Mouse (Mus musculus) neural tube, embryonic 14.5 days (tissue): ENCODE measurements at regions not wholly inside any gene's neighbourhood (a gene's known extent, or its start where the extent isn't known, plus 50 kb on each side); places are given as distances from the start of the nearest gene placed in this dataset.

ENCODE experiments used
- ATAC-seq: fragments of 200-750 bp; cut with Nextera tagmentation; 2 replicates; pipeline ENCODE4 v1.8.0; 2017; ENCODE audit warnings: low read depth, mild to moderate bottlenecking, moderate TSS enrichment, moderate library complexity
- H3K27ac ChIP-seq: fragments of 300-500 bp; sonication (generic); 2 replicates; pipeline ENCODE4 v1.5.1; 2014; ENCODE audit warnings: low read depth, mild to moderate bottlenecking, control low read depth, low read length, moderate library complexity, mixed read lengths
- H3K27me3 ChIP-seq: fragments of 300-500 bp; sonication (generic); 2 replicates; pipeline ENCODE4 v1.6.1; 2014; ENCODE audit warnings: low read length; ENCODE audit not compliant: control insufficient read depth, insufficient read depth
- H3K36me3 ChIP-seq: fragments of 300-500 bp; sonication (generic); 2 replicates; pipeline ENCODE4 v1.6.1; 2014; ENCODE audit warnings: low read length, mixed read lengths; ENCODE audit not compliant: control insufficient read depth, insufficient read depth
- H3K4me1 ChIP-seq: fragments of 300-500 bp; sonication (generic); 2 replicates; pipeline ENCODE4 v1.6.1; 2014; ENCODE audit warnings: low read length; ENCODE audit not compliant: control insufficient read depth, insufficient read depth
- H3K4me2 ChIP-seq: fragments of 300-500 bp; sonication (generic); 2 replicates; pipeline ENCODE4 v1.6.1; 2014; ENCODE audit warnings: mild to moderate bottlenecking, low read depth, low read length, control low read depth
- H3K4me3 ChIP-seq: fragments of 300-500 bp; sonication (generic); 2 replicates; pipeline ENCODE4 v1.5.1; 2014; ENCODE audit warnings: low read depth, low read length, control low read depth, mixed read lengths
- H3K9ac ChIP-seq: fragments of 300-500 bp; sonication (generic); replicated peaks from 2 replicates; pipeline ENCODE4 v1.6.1; 2014; ENCODE audit warnings: low read depth, mild to moderate bottlenecking, control low read depth, low read length, mixed read lengths
- H3K9me3 ChIP-seq: fragments of 300-500 bp; sonication (generic); 2 replicates; pipeline ENCODE4 v1.6.1; 2016; ENCODE audit warnings: low read length; ENCODE audit not compliant: control insufficient read depth
- WGBS: fragments of 180-500 bp; shearing (Covaris S2); extraction: QIAGEN DNeasy Blood & Tissue Kit; methylation state at CpG from one replicate; pipeline ENCODE4 v1.1.7; 2014; 5-methylcytosine and 5-hydroxymethylcytosine counted together

DNA sequence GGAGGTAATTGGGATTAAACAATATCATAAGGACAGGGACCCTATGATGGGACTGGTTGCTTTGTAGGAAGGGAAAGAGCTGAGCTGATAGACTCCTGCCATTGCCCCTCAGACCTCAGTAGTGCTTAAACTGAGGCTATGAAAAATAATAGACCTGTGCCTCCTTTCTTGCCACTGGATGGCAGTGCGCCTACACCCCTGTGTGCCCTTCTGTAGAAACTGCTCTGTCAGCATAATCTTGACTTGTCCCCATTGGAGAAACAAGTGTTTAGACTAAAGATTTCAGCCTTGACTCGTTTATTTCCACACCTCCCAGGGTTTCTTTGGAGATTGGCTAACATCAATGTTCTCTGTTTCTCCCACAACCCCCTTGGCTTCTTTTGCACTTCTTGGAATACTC lies 876.0 kb upstream of the Fam160b2 start:
- ATAC-seq: no peak
- WGBS: 62% methylated on average over 2 of the region's 2 CpGs
- Histone ChIP-seq H3K27me3 (no peaks in the 10 kb centered on the region), H3K27ac (no peak overlapping the region), H3K9ac (no peak overlapping the region), H3K4me1 (no peaks in the 10 kb centered on the region), H3K36me3 (no peaks in the 10 kb centered on the region), H3K4me2 (no peak overlapping the region), H3K4me3 (no peak overlapping the region), H3K9me3 (no peaks in the 10 kb centered on the region)

DNA sequence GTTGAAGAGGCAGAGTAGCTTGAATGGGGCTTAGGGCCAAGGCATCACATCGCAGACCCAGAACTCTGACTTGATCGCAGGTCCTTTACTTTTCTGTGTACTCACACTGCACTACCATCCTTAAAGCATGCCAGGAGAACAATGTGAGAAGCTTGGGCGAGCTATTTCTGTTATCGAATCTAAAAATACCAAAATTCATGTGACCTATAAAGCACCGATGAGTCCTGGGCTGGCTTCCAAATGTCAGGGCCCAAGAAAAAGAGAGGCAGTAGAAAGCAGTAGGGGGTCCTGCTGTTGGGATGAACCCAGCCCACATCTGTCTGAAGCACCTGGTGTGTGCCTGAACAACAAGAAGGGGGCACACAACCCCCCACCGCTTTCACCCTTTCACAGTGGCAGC lies 874.3 kb upstream of the Fam160b2 start:
- Histone ChIP-seq H3K4me3 (no peak overlapping the region), H3K4me2 (no peak overlapping the region), H3K4me1 (no peaks in the 10 kb centered on the region), H3K9me3 (no peaks in the 10 kb centered on the region), H3K36me3 (no peaks in the 10 kb centered on the region), H3K9ac (no peak overlapping the region), H3K27me3 (no peaks in the 10 kb centered on the region), H3K27ac (no peak overlapping the region)
- WGBS: 80% methylated on average over 6 of the region's 6 CpGs
- ATAC-seq: no peak

DNA sequence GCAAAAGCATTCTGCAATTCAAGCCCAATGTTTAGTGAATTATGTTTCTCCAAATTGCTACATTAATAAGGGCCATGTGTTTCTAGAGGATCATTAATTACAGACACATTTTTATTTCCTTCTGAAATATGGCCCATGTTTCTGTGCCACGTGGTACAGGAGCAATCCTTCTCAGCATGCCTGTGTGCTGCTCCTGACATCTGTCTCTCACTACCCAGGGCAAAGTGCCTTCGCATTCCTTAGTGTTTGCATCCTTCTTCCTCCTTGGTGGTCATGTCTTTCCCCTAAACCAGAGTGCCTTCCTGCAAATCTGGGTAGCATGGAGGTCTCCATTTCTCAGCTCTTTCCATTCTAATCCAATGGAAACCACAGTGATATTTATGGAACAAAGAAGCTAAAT lies 832.7 kb upstream of the Fam160b2 start:
- no peak overlapping the region for H3K27ac ChIP-seq
- H3K9ac ChIP-seq: no peak overlapping the region
- H3K36me3 ChIP-seq: no peaks in the 10 kb centered on the region
- no peaks in the 10 kb centered on the region for H3K9me3 ChIP-seq
- no peak overlapping the region for H3K4me3 ChIP-seq
- WGBS: 51% methylated on average over 2 of the region's 2 CpGs
- no peaks in the 10 kb centered on the region for H3K4me1 ChIP-seq
- ATAC-seq: no peak
- no peaks in the 10 kb centered on the region for H3K27me3 ChIP-seq
- H3K4me2 ChIP-seq: no peak overlapping the region
